Mouse (Mus musculus): ENCODE results near the gene Inhba. TPM values are rescaled to one million over a fixed set of nuclear protein-coding genes. Genes with fewer than 3 reads are reported as not detected.

Gene Inhba
- polyA plus RNA-seq, 1 experiment from 2014 or later, result 2.5 TPM

- H3K4me3 ChIP-seq (replicated peaks), result peak overlapping the region; percentile 44
- H3K36me3 ChIP-seq, result no peaks in the 10 kb centered on the region
- H3K9me3 ChIP-seq, result no peaks in the 10 kb centered on the region
- H3K27me3 ChIP-seq (replicated peaks), result peaks cover 6% of the 10 kb centered on the region; the same call in 1 of the 2 replicates
- H3K4me2 ChIP-seq (replicated peaks), result peak overlapping the region; percentile 91
- WGBS, result 7% methylated on average over 19 of the region's 19 CpGs
- H3K9ac ChIP-seq, result peak overlapping the region; percentile 43
- ATAC-seq, result peak; percentile 99
- peaks cover 4% of the 10 kb centered on the region for H3K4me1 ChIP-seq (replicated peaks)
- no peak overlapping the region for H3K27ac ChIP-seq
These were observed 714 bp downstream of the Inhba start for GRCm38 (mm10) chr13:16012243-16012887.

- WGBS, result 47% methylated on average over 3 of the region's 3 CpGs
- Histone ChIP-seq H3K9me3 (no peaks in the 10 kb centered on the region), H3K4me1 (replicated peaks) (peaks cover 10% of the 10 kb centered on the region), H3K4me2 (replicated peaks) (no peak overlapping the region), H3K4me3 (replicated peaks) (no peak overlapping the region), H3K9ac (no peak overlapping the region), H3K27ac (no peak overlapping the region), H3K27me3 (replicated peaks) (peaks cover 6% of the 10 kb centered on the region; the same call in 1 of the 2 replicates), H3K36me3 (no peaks in the 10 kb centered on the region)
- no peak for ATAC-seq
These were observed 2.5 kb downstream of the Inhba start for GRCm38 (mm10) chr13:16014166-16014565.

- WGBS, result 22% methylated on average over 2 of the region's 2 CpGs
- H3K4me1 ChIP-seq (replicated peaks), result peaks cover 10% of the 10 kb centered on the region
- no peak overlapping the region for H3K4me2 ChIP-seq (replicated peaks)
- no peaks in the 10 kb centered on the region for H3K36me3 ChIP-seq
- peaks cover 6% of the 10 kb centered on the region; the same call in 1 of the 2 replicates for H3K27me3 ChIP-seq (replicated peaks)
- no peaks in the 10 kb centered on the region for H3K9me3 ChIP-seq
- H3K9ac ChIP-seq, result no peak overlapping the region
- H3K4me3 ChIP-seq (replicated peaks), result no peak overlapping the region
- ATAC-seq, result no peak
- no peak overlapping the region for H3K27ac ChIP-seq
These were observed 4.9 kb downstream of the Inhba start for GRCm38 (mm10) chr13:16016506-16016905.

- no peak for ATAC-seq
- Histone ChIP-seq H3K9me3 (no peaks in the 10 kb centered on the region), H3K4me3 (replicated peaks) (peak overlapping the region; percentile 37), H3K4me2 (replicated peaks) (peak overlapping the region; percentile 68), H3K9ac (peak overlapping the region; percentile 40; the same call in 1 of the 2 replicates), H3K4me1 (replicated peaks) (peaks cover 10% of the 10 kb centered on the region), H3K27me3 (replicated peaks) (peaks cover 6% of the 10 kb centered on the region; the same call in 1 of the 2 replicates), H3K27ac (no peak overlapping the region), H3K36me3 (no peaks in the 10 kb centered on the region)
- 1% methylated on average over 20 of the region's 20 CpGs for WGBS
These were observed 5.7 kb downstream of the Inhba start for GRCm38 (mm10) chr13:16017338-16017737.

- 5% methylated on average over 9 of the region's 9 CpGs for WGBS
- no peaks in the 10 kb centered on the region for H3K9me3 ChIP-seq
- H3K4me2 ChIP-seq (replicated peaks), result peak overlapping the region; percentile 68
- H3K4me3 ChIP-seq (replicated peaks), result peak overlapping the region; percentile 37
- H3K36me3 ChIP-seq, result no peaks in the 10 kb centered on the region
- no peak overlapping the region for H3K27ac ChIP-seq
- no peak for ATAC-seq
- peak overlapping the region; percentile 40 for H3K9ac ChIP-seq
- peaks cover 6% of the 10 kb centered on the region; the same call in 1 of the 2 replicates for H3K27me3 ChIP-seq (replicated peaks)
- H3K4me1 ChIP-seq (replicated peaks), result peaks cover 10% of the 10 kb centered on the region
These were observed 6.1 kb downstream of the Inhba start for GRCm38 (mm10) chr13:16017777-16018176.

GRCm38 (mm10) chr13:16018807-16019510 lies 7.3 kb downstream of the Inhba start:
- Histone ChIP-seq H3K36me3 (no peaks in the 10 kb centered on the region), H3K9me3 (no peaks in the 10 kb centered on the region), H3K27ac (no peak overlapping the region), H3K4me2 (replicated peaks) (0 out of 2 replicates have a peak overlapping the region, but pooled peaks have one; percentile 26), H3K9ac (no peak overlapping the region), H3K4me3 (replicated peaks) (no peak overlapping the region), H3K27me3 (replicated peaks) (peaks cover 6% of the 10 kb centered on the region; the same call in 1 of the 2 replicates), H3K4me1 (replicated peaks) (peaks cover 10% of the 10 kb centered on the region)
- 68% methylated on average over 3 of the region's 3 CpGs for WGBS
- no peak for ATAC-seq

- peaks cover 10% of the 10 kb centered on the region for H3K4me1 ChIP-seq (replicated peaks)
- WGBS, result 3% methylated on average over 1 of the region's 1 CpGs
- H3K4me3 ChIP-seq (replicated peaks), result no peak overlapping the region
- no peak overlapping the region for H3K27ac ChIP-seq
- no peak overlapping the region for H3K9ac ChIP-seq
- no peaks in the 10 kb centered on the region for H3K9me3 ChIP-seq
- H3K36me3 ChIP-seq, result no peaks in the 10 kb centered on the region
- ATAC-seq, result peak; percentile 43; the same call in 1 of the 2 replicates
- no peak overlapping the region for H3K4me2 ChIP-seq (replicated peaks)
- peaks cover 6% of the 10 kb centered on the region; the same call in 1 of the 2 replicates for H3K27me3 ChIP-seq (replicated peaks)
These were observed 9.0 kb downstream of the Inhba start for GRCm38 (mm10) chr13:16020659-16021058.

GRCm38 (mm10) chr13:16021181-16021580 lies 9.5 kb downstream of the Inhba start:
- Histone ChIP-seq H3K27me3 (replicated peaks) (0 out of 2 replicates have a peak, but pooled peaks cover 1% of the 10 kb centered on the region), H3K4me3 (replicated peaks) (no peak overlapping the region), H3K36me3 (no peaks in the 10 kb centered on the region), H3K9me3 (no peaks in the 10 kb centered on the region), H3K9ac (no peak overlapping the region), H3K27ac (no peak overlapping the region), H3K4me2 (replicated peaks) (no peak overlapping the region), H3K4me1 (replicated peaks) (peaks cover 10% of the 10 kb centered on the region)
- no peak for ATAC-seq
- WGBS, result 47% methylated on average over 6 of the region's 6 CpGs

GRCm38 (mm10) chr13:16021849-16022248 lies 10.2 kb downstream of the Inhba start:
- 92% methylated on average over 7 of the region's 7 CpGs for WGBS
- Histone ChIP-seq H3K4me3 (replicated peaks) (no peak overlapping the region), H3K4me1 (replicated peaks) (peaks cover 10% of the 10 kb centered on the region), H3K9ac (no peak overlapping the region), H3K4me2 (replicated peaks) (no peak overlapping the region), H3K36me3 (no peaks in the 10 kb centered on the region), H3K9me3 (no peaks in the 10 kb centered on the region), H3K27ac (no peak overlapping the region), H3K27me3 (replicated peaks) (no peaks in the 10 kb centered on the region)
- no peak for ATAC-seq

- WGBS, result 93% methylated on average over 8 of the region's 8 CpGs
- H3K27ac ChIP-seq, result no peak overlapping the region
- no peak for ATAC-seq
- no peak overlapping the region for H3K9ac ChIP-seq
- no peaks in the 10 kb centered on the region for H3K36me3 ChIP-seq
- no peak overlapping the region for H3K4me3 ChIP-seq (replicated peaks)
- no peak overlapping the region for H3K4me2 ChIP-seq (replicated peaks)
- H3K4me1 ChIP-seq (replicated peaks), result peaks cover 4% of the 10 kb centered on the region; the same call in 1 of the 2 replicates
- H3K9me3 ChIP-seq, result no peaks in the 10 kb centered on the region
- H3K27me3 ChIP-seq (replicated peaks), result no peaks in the 10 kb centered on the region
These were observed 10.9 kb downstream of the Inhba start for GRCm38 (mm10) chr13:16022536-16022935.

- no peaks in the 10 kb centered on the region for H3K4me1 ChIP-seq (replicated peaks)
- H3K9me3 ChIP-seq, result no peaks in the 10 kb centered on the region
- no peak overlapping the region for H3K4me2 ChIP-seq (replicated peaks)
- 48% methylated on average over 13 of the region's 13 CpGs for WGBS
- no peak overlapping the region for H3K27ac ChIP-seq
- no peak for ATAC-seq
- H3K9ac ChIP-seq, result no peak overlapping the region
- no peak overlapping the region for H3K4me3 ChIP-seq (replicated peaks)
- H3K36me3 ChIP-seq, result no peaks in the 10 kb centered on the region
- no peaks in the 10 kb centered on the region for H3K27me3 ChIP-seq (replicated peaks)
These were observed 11.7 kb downstream of the Inhba start for GRCm38 (mm10) chr13:16023070-16024039.
